Mouse (Mus musculus) E14TG2a.4 (cell line): ENCODE data around the gene Zc3hc1.

Experiments
- CTCF ChIP-seq: conservative IDR thresholded peaks from 2 replicates; pipeline ENCODE4 v1.5.1; 2014; ENCODE audit warnings: low read length
- NANOG ChIP-seq: IDR thresholded peaks from 2 replicates; pipeline ENCODE4 v1.6.1; 2014; ENCODE audit warnings: borderline replicate concordance, low read length, mixed read lengths
- POU5F1 ChIP-seq: IDR thresholded peaks from 2 replicates; pipeline ENCODE4 v1.6.1; 2014; ENCODE audit warnings: low read length, borderline replicate concordance

DNA sequence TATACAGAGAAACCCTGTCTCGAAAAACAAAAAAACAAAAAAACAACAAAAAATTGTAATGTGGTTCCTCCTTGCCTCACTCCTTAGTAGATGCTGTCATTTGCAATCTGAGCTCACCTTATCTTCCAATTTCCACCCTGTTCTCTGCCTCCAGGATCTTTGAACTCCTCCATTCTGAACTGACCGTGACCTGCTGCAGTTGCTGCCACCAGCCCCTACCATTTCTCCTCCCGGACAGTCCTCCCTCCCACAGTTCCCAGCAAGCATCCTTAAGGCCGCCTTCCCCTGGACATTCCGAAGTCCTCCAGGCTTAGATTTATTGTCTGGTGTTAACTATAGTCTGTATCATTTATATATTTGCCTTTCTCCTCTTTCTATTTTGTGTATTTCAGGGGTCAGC is 60.1 kb downstream of the Zc3hc1 start:
- TF ChIP-seq CTCF: no peak
- TF ChIP-seq NANOG: no peak
- TF ChIP-seq POU5F1: no peak
